Mouse (Mus musculus): ENCODE data around the gene Mfsd2a.
"Not testable (repeated sequence)": the region's sequence is repeated elsewhere in the genome, so short reads cannot be mapped to it uniquely, and the experiment has no call there.

Gene Mfsd2a

DNA sequence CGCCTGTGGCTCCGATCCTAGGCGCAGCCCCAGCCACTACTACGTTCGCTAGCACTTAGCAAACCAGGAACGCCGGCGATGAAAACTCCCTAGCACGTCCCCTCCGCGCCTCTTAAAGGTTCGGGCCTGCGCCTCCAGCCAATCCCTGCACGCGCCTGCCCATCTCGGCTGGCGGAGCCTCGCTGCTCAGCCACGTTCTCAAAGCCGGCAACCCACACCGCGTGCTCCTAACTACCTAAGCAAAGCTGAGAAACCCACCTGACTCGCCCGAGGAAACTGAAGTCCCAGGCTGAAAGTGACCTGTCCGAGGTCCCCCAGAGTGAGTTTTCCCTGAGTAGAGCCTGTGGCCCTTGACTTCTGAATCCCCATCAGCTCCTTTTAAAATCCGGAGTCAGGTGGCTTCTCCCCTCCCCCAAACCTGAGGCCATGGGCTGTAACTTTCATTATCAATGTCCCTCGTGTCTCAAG lies at the start of gene Mfsd2a:
Mfsd2a (minus strand) TSS at position 89 of the 468 bp plus-strand sequence.
- DNase-seq (ENCODE audit: low spot score): peak; percentile 88

DNA sequence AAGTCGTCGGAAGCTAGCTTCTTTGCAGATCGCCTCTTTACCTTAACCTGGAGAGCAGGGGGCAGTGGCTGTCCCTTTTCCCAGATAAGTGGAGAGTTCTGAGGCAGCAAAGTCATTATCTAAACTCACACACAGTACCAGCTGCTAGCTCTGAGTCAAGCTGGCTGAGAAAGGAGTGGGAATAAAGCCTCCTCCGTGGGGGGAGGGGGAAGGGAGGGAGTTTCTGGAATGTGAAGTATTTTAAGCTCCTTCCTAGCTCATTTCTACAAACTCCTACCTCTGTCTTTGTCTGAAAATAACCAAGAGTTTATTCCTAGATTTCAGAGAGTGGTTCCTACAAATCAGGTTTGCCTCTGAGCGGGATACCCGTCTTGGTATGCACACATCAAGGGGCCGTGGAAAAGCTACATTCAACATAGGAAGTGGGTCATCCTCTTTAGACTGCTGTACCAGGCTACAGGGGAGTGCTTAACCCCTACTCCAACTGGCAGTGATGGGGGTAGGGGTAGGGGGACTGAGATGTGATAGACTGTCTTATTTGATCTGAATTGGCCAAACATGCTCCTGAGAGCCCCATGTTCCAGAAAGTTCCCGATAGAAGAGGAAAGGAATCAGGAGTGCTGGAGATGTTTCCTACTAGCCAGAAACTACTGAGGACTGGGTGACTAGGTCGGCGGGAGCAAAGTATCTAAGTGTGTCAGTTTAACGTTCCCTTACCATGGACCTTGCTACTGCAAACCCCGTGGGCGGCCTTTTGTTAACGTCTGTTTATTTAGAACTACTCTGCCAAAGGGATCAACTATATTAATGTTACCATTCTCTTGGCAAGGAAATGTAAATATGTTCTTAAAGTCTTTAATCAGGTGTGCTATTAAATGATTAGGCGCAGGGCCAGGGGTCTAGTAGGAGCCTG lies 44.3 kb upstream of the Mfsd2a start:
- peak; percentile 61 for DNase-seq (ENCODE audit: low spot score)

DNA sequence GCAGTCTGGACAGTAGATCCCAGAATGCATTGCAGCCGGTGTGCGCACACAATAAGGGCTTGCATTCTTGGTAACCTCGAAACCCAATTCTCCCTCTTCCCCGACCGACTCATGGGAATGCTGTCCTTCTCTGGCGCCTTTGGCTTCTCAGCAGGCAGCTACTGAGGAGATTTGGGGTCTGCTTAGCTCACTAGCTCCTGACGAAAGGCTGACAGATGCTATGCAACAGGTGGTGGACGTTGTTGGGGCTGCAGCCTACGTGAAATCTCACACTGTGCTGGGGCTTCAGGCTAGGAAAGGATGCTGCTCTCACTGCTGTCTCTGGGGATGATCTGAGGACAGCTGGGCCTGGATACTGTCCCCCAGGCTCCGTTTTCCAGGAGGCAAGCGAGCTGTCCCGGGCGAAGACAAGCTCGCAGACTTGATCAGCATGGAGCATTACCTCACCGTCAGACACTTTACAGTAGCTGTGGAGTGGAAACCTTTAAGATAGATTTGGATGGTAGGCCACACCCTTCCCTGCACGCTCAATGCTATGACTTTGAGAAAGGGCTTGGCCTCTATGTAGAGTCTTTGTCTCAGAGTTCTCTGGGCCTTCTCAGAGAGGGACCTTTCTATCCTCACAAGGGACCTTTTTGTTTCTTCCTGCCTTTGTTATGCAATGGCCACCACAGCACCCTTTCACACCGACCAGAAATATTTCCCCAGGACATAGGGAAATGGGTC lies 39.8 kb upstream of the Mfsd2a start:
- no peak for DNase-seq (ENCODE audit: low spot score)

DNA sequence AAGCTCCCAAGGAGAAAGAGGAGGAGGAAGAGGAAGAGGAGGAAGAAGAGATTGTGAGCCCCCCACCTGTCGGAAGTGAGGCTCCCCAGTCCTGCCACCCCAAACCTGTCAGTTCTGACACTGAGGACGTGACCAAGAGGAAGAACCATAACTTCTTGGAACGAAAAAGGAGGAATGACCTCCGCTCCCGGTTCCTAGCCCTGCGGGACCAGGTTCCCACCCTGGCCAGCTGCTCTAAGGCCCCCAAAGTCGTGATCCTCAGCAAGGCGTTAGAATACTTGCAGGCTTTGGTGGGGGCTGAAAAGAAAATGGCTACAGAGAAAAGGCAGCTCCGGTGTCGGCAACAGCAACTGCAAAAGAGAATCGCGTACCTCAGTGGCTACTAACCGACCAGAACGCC lies 39.1 kb upstream of the Mfsd2a start:
- no peak for DNase-seq (ENCODE audit: low spot score)

- peak; percentile 69 for DNase-seq (ENCODE audit: low spot score)
These were observed 38.3 kb upstream of the Mfsd2a start for GRCm38 (mm10) chr4:122999263-122999691.

DNA sequence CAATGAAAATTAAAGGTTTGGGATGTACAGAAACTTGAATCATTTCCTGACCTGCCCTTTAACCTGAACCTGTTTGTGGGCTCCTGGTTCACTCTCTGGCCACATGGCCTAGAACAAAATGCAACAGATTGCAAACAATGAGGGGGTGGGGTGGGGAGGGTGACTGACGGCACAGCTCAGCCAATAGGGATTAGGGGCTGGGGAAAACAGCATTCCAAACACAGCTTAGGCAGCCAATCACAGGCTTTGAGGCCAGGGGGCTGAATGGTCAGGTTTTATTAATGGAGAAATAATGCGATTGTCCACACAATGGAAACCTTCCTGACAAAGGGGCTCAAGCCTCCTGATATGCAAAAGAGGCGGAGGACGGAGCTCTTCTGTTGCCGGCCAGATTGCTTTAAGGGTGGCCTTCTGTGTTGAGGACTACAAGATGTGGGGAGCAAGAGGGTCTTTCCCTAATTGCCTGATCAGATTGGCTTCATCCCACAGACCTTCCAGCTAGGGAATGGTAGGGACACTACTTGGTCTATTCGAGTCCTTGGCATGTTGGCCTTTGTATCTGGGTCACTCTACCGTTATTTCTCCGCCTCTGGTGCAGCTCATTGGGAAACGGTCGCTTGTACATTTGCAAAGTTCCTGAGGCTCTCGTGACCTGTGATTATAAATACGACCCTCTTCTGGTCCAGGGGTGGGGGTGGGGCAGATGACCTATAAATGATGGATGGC lies 37.7 kb upstream of the Mfsd2a start:
- DNase-seq (ENCODE audit: low spot score): peak; percentile 90

- DNase-seq (ENCODE audit: low spot score): peak; percentile 81
These were observed 35.8 kb upstream of the Mfsd2a start for GRCm38 (mm10) chr4:122996618-122997381.

DNA sequence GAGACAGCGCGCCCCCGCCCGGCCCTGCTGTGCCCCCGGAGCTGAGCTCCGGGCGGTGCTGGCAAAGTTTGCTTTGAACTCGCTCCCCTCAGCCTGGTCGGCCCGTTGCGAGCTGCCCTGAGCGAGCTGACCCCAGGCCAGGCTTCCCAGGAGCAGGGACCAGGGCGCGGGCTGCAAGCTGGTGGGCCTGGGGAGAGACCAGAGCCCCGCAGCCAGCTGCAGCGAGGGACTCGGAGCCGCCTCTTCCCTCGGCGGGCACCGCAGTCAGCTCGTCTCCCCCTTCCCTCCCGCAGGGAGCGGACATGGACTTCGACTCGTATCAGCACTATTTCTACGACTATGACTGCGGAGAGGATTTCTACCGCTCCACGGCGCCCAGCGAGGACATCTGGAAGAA lies 35.2 kb upstream of the Mfsd2a start:
- DNase-seq (ENCODE audit: low spot score): peak; percentile 63

DNA sequence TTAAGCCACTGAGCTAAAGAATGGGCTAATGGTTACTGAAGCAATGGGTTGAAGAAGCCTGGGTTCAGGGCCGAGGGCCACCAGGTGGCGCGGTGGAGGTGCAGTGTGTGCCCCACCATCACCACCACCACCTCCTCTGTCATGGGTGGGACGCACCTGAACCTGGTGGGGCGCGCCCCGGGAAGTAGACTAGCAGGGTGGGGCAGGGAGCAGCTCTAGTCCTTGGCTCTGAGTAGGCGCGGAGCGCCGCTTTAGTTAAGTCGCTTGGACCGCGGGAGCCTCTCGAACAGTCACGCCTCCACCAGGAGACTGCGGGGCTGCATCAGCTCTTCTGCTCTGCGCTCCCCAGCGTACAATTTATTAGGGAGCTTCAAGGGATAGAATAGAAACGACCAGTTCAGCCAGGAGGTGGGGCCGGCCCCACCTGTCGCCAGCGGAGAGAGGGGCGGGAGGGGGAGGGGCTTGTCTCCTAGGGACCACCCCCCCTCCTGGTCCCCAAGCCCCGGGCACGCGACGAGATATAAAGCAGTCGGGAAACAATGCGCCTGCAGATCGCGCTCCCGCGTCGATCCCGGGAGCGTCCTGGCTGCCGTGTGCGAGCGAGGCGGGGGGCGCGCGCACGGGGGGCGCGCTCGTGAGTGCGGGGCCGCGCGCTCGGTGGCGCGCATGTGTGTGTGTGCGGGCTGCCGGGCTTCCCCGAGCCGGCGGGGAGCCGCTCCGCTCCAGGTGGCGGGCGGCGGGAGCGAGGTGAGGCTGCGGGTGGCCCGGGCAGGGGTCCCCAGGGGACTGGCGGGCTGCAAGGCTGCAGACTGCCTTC lies 34.6 kb upstream of the Mfsd2a start, which contains the start of gene Mycl:
Mycl (plus strand) TSS at position 249 of the 817 bp plus-strand sequence.
- peak; percentile 92 for DNase-seq (ENCODE audit: low spot score)

DNA sequence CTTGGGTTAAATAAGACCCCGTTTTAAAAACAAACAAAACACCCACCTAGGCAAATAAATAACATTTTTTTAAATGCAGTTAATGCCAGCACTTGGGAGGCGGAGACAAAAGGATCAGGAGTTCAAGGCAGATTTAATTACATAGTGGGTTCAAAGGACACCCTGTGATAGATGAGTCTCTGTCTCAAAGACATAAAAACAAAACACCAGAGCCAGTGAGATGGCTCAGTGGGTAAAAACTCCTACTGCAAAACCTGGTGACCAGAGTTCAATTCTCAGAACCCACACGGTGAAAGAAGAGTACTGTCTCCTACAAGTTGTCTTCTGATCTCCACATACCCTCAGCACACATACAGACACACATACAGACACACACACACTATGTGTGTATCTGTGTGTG lies 31.3 kb upstream of the Mfsd2a start:
- no peak for DNase-seq (ENCODE audit: low spot score)

- DNase-seq (ENCODE audit: low spot score): no peak
These were observed 30.2 kb upstream of the Mfsd2a start for GRCm38 (mm10) chr4:122991177-122991576.

DNA sequence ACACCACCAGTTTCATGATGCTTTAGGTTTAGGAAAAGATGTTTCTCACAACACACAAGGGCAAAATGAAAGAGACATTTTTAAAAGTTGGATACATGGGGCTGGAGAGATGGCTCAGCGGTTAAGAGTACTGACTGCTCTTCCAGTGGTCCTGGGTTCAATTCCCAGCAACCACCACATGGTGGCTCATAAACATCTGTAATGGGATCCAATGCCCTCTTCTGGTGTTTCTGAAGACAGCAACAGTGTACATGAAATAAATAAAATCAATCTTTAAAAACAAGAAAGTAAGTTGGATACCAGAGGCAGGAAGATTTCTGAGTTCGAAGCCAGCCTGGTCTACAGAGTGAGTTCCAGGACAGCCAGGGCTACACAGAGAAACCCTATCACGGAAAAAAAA lies 27.0 kb upstream of the Mfsd2a start:
- not testable (repeated sequence) for DNase-seq (ENCODE audit: low spot score)

- no peak for DNase-seq (ENCODE audit: low spot score)
These were observed 26.4 kb upstream of the Mfsd2a start for GRCm38 (mm10) chr4:122987421-122987820.

DNA sequence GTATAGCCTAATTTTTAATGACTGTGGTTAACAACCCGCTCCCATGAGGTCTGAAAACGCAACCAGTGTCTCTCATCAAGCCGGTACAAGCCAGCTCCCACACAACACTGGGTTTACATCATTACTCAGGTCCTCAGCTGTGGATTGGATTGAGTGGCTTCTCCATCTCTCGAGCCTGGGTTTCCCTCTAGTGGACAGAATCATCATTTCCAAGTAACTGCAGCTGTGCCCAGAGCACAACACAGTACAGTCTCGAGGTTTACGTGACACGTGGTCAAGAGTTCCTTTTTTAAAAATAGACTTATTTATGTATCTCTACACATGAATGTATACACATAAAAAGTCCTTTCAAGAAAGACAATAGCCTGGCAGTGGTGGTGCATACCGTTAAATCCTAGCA lies 24.1 kb upstream of the Mfsd2a start:
- peak; percentile 81 for DNase-seq (ENCODE audit: low spot score)

DNA sequence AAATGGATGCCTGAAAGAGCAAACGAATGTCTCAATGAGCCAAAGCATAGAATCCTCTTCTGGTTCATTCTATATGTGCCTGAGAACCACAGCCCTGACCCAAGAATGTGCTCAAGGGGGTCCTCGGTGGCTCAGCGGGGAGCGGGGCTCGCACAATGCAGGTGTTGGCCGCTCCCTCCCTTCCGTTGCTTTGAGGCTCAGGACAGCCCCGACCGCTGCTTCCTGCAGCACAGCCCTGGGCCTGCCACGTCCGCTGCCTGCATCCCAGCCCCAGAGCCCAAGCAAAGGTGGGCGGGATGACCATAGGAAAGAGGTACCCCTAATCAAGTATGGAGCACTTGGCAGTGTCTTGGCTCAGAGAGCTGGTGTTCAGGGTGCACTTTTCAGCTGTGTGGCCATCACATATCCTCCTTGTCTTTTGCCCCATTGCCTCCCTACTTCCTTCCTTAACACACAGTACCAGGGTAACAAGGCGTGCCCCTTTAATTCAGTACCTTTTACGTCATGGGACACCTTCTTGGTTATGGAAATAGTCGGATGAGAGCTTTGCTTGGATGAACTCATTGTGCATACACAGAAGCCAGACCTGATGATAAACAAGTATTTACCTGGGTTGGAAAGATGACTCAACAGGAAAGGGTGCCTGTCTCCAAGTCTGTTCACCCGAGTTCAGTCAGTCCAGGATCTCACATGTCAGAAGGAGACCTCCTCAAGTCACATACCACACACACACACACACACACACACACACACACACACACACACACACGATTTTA lies 22.7 kb upstream of the Mfsd2a start:
- no peak for DNase-seq (ENCODE audit: low spot score)

DNA sequence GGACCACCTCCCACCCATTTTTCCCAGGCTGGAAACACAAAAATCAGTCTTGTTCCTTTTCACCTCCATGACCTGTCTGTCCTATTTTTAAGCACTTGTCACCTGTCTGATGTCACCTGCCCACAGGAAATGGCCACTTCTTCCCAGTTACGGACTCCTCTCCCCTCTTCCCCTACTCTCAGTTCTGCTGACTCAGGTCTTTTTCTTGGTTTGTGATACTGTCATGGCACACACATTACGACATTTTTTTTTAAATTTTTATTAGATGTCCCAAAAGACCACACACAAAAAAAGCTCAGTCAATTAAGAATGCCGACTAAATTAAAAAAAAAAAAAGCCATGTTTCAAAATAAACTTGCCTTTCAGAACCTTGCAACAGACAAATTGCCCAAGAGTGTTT lies 21.5 kb upstream of the Mfsd2a start:
- DNase-seq (ENCODE audit: low spot score): no peak

DNA sequence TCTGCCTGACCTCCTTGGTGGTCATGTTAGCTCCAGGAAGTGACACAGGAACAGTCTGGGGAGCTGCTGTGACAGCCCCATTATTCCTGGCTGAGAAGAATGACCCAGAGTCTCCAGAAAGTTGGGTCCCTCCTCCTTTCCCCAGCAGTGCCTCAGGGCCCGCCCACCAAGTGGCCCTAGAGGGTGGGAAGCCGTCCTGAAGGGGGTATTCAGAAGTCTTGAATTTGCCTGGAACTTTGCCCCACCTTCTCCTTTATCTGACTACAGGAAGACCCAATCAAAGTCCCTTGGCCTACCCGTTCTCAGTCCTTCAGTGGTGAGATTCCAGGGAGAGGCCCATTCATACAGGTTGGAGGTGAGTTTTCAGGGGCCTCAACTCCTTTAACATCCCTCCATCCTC lies 20.9 kb upstream of the Mfsd2a start:
- no peak for DNase-seq (ENCODE audit: low spot score)

- DNase-seq (ENCODE audit: low spot score): no peak
These were observed 20.2 kb upstream of the Mfsd2a start for GRCm38 (mm10) chr4:122981238-122981637.

- DNase-seq (ENCODE audit: low spot score): no peak
These were observed 19.7 kb upstream of the Mfsd2a start for GRCm38 (mm10) chr4:122980684-122981083.

GRCm38 (mm10) chr4:122979826-122980225 lies 18.8 kb upstream of the Mfsd2a start:
- no peak for DNase-seq (ENCODE audit: low spot score)

All from embryo, embryonic 10 days (tissue).